Mouse (Mus musculus): ENCODE data around the gene Wwc2.
A peak's percentile ranks its signal among the peaks of the same experiment; 100 is the strongest.

Gene Wwc2

DNA sequence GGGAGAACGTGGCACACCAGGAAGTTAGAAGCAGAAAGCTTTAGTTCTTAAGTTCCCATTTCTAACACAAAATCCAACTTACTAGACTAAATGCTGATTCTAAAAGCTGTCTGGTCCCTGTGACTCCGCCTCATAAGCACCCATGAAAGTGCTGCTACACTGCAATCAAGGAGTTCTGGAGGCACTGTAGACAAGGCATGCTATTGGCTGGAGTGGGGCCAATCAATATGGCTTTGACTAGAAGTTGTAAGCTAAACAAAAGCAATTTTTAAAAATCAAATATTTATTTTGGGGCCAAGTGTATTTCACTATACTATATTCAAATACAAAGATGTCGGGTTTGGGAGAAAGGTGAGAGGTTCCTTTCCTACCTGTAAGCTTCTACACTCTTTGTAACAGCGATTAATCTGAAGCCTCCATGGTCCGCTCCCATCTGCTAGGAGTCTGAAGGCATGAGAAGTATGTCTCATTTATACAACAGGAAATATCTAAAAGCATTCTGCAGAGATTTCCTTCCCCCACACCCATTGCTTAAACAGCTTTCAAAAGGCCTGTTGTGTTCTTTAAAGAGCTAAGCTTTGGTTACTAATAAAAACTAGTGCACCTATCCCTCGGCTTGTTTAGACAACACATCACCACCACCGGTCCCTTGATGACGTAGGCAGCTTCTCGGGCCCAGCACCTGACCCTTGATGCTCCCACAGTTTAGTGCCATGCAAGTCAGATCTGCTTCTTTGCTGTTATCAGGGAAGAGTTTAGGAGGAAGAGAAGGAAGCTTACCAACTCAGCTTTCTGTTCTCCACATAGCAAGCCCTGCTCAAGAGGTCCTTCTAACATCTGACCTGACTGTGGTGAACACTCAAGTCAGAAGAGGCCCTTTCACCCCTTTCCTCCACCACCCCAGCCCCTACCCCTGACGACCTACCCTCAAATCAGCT is 50.5 kb downstream of the Wwc2 start:
- DNase-seq (ENCODE audit: low read depth in 1 of 2, low spot score in 2 of 2) = no peak

DNA sequence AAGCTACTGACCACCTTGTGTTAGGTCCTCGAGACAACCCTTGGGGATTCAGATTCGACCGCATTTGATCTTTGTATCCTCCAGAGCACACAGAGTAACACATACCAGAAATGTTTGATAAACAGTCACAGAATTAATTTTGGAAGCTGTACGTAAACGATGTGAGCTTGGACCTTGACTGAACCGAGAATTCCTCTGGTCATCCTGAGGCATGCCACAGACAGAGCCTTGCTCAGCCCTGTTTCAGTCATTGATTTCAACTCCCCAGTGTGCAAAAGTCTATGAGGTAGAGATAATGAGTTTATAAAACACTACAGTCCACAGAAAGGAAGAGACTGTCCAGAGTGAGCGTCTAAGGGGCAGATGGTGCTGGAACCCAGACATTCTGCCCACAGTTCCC is 51.5 kb downstream of the Wwc2 start:
- DNase-seq (ENCODE audit: low read depth in 1 of 2, low spot score in 2 of 2) = no peak

DNA sequence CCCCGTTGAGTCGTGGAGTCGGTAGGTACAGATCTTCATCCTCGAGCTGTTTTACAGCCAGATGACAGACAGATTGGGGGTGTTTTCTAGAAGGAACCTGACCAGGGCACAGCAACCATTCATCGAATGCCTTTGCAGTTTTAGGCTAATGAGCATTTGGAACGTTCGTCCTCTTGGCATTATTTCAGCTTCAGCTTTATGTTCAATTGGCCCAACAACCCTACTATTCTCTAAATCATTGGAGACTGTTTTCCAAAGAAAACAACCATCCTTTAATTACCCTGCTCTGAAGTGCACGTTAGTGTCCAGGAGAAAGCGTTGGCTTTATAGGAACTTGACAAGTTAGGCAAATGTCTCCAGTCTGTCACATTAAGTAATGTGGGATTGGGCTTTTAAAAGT is 54.3 kb downstream of the Wwc2 start:
- DNase-seq (ENCODE audit: low read depth in 1 of 2, low spot score in 2 of 2) = no peak

DNA sequence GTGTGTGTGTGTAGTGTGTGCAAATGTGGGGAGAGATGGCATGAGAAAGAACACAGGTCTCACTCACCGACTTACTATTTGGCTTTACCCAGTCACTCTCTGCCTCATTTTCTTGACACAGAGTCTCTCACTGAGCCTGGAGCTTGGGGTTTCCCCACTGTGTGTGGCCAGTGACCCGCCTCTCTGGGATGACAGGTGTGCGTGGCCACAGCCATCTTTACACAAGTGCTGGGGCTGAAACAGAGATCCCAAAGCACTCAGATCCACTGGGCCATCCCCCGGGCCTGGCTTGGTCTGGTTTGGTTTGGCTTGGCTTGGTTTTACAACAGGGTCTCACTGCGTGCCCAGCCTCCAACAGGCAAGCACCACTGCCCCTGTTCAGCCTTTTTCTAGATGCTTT is 55.3 kb downstream of the Wwc2 start:
- no peak for DNase-seq (ENCODE audit: low read depth in 1 of 2, low spot score in 2 of 2)

DNA sequence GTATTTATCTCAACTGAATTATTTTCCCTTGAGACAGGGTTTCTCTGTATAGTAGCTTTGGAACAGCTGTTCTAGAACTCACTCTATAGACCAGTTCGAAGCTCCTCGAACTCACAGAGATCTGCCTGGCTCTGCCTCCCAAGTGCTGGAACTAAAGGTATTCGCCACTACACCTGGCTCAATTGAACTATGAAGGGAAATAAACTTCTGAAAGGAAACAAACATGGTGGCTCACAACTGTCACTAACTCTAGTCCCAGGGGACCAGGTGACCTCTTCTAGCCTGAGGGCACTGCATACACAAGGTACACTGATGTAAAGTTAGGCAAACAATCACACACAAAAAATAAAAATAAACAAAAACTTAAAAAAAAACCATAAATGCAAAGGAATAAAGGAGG is 57.6 kb downstream of the Wwc2 start:
- DNase-seq (ENCODE audit: low read depth in 1 of 2, low spot score in 2 of 2) = no peak

DNA sequence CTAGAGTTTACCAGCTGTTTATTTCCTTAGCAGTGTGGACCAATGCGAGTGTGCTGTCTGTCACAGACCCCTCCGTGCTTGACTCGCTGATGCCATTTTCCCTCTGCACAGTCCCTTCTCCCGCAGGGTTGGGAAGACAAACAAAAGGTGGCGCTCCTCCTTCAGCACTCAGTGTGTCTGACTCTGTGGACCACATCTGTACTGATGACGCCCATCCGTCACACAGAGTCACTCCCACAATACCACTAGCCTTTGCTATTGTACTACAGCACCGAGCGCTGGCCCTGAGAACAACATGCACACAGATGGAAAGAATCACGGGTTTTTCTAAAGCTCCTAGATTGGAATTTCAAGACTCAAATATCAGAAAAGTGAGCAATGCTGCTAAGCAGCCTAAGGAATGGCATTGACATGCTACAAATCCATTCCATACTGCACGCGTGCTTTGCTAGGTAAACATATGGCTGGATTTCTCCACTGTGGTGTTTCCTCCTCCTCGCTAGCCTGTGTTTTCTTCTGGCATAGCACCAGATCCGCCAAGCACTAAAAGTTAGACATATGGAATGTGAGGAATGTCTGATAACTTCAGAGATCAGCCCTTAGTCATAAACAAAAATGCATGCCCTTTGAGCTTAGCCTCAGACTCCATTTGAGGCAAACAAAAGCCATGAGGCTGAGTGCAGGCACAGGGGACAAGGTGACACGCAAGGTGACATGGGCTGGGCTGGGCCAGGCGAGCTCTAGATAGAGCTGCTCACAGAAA is 58.5 kb downstream of the Wwc2 start:
- no peak for DNase-seq (ENCODE audit: low read depth in 1 of 2, low spot score in 2 of 2)

DNA sequence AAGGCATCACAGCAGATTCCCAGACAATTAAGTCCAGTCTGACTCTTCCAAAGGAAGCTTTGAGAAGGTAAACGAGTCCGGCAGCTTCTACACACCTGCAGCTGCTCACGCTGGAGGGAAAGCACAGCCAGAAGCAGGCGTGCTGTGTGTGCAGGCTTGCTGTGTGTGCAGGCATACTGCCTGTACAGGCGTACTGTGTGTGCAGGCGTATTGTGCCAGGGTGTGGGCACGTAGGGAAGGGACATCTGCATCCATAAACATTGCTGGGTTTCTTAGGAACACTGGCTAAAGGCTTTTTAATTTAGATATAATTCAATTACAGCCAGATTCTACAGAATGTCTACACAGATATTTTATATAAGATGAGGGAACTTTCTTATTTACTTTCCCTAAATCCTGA is 59.4 kb downstream of the Wwc2 start:
- no peak for DNase-seq (ENCODE audit: low read depth in 1 of 2, low spot score in 2 of 2)

DNA sequence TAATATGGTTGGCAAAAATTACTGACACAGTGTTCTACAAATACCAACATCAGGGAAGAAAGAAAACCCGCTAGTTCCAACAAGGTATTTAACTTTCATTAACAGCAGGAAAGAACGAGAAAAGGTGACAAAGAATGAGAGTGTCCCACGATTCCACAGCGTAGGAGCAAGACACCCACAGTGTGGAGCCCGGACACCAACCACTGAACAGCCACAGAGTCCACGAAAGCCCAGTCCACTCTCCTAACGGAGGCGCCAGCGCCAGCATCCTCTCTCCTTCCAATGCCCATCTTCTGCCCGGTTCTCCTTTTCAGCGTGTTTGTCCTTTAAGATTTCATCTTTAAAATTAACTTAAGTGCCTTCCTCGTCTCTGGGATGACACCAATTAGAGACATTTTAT is 61.1 kb downstream of the Wwc2 start:
- DNase-seq (ENCODE audit: low read depth in 1 of 2, low spot score in 2 of 2) = no peak

DNA sequence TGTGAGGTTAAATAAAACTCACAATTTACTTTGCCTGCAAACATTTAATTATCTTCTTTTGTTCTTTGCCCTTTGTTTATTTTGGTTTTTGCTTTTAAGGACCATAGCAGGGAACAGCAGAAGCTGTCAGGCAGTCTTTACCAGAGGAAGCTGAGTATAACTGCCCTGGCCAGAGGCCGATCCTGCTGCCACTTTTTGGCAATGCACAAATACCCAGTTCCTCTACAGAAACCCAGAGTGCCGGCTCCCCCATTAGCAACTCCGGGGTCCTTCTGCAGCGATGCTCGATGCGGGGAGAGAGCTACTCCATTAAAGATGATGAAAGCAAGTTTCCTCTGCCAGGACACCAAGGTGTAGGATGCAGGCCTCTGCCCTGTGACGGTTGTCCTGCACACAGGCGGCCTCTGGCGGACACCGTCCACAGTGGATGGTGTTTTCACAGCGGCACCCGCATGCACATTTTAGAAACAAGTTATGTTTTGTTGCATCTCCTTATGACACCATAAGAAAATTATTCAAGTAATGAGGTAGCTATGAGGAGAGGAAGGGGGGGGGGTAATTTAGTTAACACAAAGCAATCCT is 62.0 kb downstream of the Wwc2 start:
- DNase-seq (ENCODE audit: low read depth in 1 of 2, low spot score in 2 of 2) = no peak

DNA sequence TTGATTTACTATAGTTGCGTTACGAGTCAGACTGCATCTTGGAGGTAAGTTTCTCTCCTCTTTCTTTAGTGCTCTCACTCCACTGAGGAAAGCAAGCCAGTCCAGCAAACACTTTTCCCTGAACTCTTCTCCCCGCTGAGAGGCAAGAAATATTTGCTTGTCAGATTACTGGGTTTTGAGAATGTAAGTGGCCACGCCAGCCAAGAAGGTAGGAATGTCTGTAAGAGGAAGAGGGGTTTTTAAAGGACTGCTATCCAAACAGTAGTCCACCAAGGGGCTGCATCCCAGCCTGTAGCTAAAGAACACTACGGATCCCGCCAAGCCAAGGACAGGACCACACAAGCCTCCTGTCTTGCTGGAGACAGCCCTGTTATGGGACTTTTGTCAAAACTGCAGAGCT is 65.8 kb downstream of the Wwc2 start:
- DNase-seq (ENCODE audit: low read depth in 1 of 2, low spot score in 2 of 2) = no peak

DNA sequence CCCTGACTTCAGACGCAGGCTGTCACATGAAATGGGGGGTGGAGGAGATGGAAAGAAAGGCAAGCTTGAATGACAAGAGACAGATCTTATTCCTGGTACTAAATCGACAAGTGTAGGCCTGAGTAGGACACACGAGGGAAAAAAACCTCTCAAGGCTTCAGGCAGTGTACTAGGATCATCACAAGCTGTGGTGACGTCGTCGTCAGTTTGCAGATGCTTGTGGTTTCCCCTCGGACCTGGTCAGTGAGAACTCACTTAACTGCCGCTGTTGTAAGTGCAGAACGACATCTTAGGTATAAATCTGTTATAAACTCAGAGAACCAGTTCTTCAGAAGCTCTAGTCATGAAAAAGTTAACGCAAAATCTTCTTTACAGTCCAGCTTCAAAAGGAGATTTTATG is 67.9 kb downstream of the Wwc2 start:
- DNase-seq (ENCODE audit: low read depth in 1 of 2, low spot score in 2 of 2) = no peak

DNA sequence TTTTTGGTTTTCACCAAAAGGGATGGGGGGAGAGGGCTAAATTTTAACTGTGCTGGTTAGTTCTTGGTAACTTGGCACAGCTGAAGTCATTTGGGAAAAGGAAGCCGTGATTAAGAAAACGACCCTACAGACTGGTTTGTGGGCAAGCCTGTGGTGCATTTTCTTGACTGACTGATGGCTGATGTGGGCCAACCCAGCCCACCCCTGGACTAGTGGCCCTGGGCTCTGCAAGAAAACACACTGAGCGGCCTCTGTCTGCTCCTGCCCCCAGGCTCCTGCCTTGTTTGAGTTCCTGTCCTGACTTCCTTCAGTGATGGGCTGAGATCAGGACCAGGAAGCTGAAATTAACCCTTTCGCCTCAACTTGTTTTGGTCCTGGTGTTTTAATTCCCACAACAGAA is 68.7 kb downstream of the Wwc2 start:
- DNase-seq (ENCODE audit: low read depth in 1 of 2, low spot score in 2 of 2) = no peak

DNA sequence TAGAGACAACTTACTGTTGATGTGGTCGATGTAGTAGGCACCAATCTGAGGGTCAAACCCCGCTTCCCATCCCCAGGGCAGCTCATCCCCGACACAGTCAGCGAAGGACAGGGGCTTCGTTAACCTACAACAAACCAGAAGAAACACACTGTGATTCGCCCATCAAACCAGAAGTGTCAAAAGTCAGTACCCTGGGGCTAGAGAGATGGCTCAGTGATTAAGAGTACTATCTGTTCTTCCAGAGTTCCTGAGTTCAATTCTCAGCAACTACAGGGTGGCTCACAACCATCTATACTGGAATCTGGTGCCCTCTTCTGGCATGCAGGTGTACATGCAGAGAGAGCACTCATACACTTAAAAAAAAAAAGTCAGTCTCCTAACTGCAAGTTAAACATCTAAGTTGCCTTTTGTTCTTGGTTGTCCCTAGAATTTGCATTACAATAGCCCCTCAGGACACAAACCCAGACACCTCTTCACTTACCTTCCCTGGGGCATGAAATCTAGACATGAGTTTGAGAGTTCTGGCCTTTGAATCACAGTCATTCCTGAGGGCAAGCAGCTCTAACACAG is 70.1 kb downstream of the Wwc2 start:
- no peak for DNase-seq (ENCODE audit: low read depth in 1 of 2, low spot score in 2 of 2)

DNA sequence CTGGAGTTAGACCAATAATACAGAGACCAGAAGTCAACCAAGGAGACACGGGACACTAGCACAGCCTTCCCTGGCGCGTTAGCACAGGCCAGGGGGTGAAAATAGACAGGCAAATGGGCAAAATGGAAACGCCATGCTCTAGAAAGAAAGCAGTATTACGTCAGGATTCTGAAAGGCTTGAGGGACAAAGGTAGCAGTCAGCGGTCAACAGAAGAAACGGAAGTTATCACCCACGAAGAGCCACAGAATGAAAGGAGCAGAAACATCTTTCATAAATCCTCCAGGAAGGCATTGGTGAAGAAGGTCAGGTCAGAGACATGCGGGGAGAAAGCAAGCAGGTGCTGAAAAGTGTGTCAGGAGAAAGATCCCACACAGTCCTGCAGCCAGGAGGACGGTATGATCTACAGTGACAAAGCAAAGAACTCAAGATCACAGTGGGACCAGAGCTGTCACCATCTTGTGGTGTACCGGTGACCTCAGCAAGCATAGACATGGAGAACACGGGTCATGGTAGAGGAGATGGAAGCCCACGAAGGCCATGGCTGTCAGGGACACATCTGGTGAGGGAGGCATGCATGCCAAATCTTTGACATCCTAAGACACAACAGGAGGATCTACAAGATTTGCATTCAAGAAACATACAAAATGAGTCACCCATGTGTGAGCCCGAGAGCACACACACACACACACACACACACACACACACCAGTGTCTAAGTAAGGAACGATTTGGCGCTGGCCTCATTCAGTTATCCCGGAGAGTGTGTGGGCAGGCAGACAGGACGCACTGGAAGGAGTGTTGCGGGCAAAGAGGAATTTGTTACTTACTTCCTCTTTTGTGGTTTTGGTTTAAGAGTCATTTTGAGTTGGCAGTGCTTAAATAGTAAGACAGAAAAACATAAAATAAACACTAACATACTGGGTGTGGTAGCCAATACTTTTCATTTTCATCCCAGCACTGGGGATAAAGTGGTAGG is 73.4 kb downstream of the Wwc2 start:
- peak in 1 of 2 experiments; percentile 6 for DNase-seq (ENCODE audit: low read depth in 1 of 2, low spot score in 2 of 2)

DNA sequence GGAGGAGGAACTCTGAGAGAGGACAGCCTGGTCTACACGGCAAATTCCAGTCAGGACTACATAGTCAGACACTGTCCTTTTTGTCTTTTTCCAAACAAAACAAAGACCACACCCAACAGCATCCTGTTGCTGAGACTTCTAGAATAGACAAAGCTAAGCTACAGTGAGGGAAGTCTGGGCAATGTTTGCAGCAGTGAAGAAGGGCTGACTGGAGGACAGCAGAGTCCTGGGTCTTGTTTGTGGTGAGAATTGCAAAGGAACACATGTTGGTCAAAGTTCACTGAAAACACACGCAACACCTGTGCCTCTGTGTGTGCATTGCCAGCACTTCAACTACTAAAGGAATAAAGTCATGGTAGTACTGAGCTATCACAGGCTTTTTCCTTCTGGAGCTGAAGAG is 75.2 kb downstream of the Wwc2 start:
- DNase-seq (ENCODE audit: low read depth in 1 of 2, low spot score in 2 of 2) = no peak

DNA sequence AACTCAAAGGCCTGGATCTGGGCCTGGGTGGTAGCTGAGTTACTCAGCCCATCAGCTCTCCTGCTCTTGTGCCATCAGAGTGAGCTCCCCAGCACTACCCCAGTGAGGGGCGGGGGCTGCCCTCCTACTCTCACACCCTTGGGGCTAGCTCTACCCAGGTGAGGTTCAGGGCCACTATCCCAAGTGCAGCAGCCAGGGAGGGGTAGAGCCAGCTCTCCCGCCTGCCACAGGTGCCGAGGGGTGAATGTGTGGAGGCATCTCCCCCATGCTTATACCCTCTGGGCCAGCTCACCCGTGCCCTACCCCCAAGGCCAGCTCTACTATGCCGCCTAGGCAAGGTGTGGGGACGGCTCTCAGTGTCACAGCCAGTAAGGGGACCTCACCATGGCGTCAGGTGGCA is 75.8 kb downstream of the Wwc2 start:
- DNase-seq (ENCODE audit: low read depth in 1 of 2, low spot score in 2 of 2) = no peak

DNA sequence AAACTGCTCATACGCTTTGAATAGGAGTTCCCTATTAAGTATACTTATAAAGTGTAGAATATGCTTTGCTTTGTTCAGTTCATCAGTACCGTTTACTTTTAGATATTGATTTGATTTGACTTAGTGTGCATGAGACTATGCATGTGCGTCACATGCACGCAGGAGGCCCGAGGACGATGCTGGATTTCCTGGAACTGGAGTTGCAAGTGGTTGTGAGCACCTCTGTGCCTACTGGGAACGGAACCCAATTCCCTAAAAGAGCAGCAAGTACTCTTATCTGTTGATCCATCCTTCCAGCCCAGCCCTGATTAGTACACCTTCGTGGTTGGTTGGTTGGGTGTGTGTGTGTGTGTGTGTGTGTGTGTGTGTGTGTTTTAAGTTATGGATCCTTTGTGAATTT is 76.6 kb downstream of the Wwc2 start:
- no peak for DNase-seq (ENCODE audit: low read depth in 1 of 2, low spot score in 2 of 2)

DNA sequence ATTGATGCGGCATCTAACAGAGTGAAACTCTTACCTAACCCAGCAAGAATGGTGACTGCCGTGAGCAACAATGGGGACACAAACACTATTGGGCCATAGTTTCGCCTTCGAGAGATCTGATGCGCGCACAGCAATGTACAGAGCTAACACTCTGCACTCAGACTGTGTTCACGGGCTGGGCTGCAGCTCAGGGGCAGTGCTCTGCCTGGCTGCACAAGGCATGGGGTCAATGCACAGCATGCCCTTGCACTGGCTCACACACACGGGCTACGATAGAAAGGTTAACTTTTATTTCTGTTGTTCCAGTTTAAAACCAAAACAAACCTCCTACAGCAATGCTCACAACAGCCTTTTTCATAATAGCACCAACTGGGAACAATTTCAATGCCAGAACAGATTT is 77.1 kb downstream of the Wwc2 start:
- DNase-seq (ENCODE audit: low read depth in 1 of 2, low spot score in 2 of 2) = no peak

DNA sequence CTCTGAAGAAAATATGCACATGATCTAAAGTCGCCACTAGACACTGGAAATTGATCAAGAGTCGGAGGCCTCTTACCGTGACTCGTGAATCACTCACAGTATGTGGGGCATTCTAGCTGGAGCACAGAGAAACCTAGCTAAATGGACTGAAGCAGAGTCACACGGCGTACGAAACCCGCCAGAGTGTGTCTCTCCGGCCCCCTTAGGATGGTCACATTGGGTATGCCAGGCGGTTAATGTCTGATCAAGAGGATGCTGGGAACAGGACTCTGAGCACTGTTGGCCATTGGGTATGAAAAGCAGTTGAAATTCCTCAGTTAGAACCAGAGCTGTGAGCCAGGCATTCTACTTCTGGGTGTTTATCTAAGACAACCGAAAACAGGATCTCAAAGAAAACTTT is 81.0 kb downstream of the Wwc2 start:
- DNase-seq (ENCODE audit: low read depth in 1 of 2, low spot score in 2 of 2) = no peak

DNA sequence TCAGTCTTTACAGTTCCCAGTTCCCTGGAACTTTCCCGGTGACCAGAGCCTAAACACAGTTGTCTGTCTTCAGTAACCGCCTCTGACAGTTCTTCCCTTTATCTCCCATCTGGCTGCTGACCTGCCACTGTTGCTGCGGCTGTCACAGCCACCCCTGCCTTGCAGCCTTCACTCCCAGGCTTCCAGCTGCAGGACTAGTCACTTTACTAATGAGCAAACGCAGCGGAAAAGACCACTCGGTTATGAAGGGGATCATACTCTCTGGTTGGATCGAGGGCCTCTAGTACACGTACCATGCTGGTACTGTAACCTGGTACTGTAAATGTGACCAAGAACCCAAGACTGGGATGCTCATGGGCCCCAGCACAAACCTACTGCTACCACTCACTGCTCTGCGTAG is 83.7 kb downstream of the Wwc2 start:
- no peak for DNase-seq (ENCODE audit: low read depth in 1 of 2, low spot score in 2 of 2)

DNA sequence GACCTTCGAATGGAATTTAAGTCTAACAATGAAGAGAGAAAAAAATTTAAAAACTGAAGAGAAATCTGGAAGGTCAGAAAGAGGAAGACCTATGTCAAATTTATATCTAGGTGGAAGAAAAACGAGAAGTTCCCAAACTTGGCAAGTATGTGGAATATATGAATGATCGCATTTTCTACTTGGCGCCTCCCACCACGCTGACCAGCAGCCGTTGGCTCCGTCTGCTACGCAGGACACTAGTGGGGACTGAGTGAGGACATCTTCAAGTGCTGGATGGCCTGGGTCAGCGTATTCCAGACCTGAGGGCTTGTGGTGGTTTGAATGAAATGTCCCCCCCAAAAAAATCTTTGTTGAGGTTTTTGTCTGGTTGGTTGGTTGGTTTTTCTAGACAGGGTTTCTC is 84.6 kb downstream of the Wwc2 start:
- no peak for DNase-seq (ENCODE audit: low read depth in 1 of 2, low spot score in 2 of 2)
